Mouse (Mus musculus): ENCODE data around the gene Glod5. TPM values are rescaled to one million over a fixed set of nuclear protein-coding genes. Genes with fewer than 3 reads are reported as not detected.
A peak's percentile ranks its signal among the peaks of the same experiment; 100 is the strongest.
"Not testable (repeated sequence)": the region's sequence is repeated elsewhere in the genome, so short reads cannot be mapped to it uniquely, and the experiment has no call there.

Glod5 gene
- not detected for total RNA-seq (2021)
- long read RNA-seq, experiment 1 = 0 reads
- long read RNA-seq, experiment 2 = 0 reads

- no peak for DNase-seq
Observed at GRCm38 (mm10) chrX:8018286-8018685, at the start of gene Glod5. Gene Glod5, minus strand, starts transcription at chrX:8018492.

GRCm38 (mm10) chrX:8051044-8051781, 32.9 kb upstream of the Glod5 start:
- not testable (repeated sequence) for DNase-seq

- no peak for DNase-seq
Observed at GRCm38 (mm10) chrX:8033009-8033408, 14.7 kb upstream of the Glod5 start.

GRCm38 (mm10) chrX:8026811-8027210, 8.5 kb upstream of the Glod5 start:
- no peak for DNase-seq

GRCm38 (mm10) chrX:8024795-8025194, 6.5 kb upstream of the Glod5 start:
- no peak for DNase-seq

GRCm38 (mm10) chrX:8020111-8020778, 2.0 kb upstream of the Glod5 start:
- no peak for DNase-seq

- DNase-seq = peak; percentile 7 to 34
Observed at GRCm38 (mm10) chrX:8017142-8017541, 1.1 kb downstream of the Glod5 start.

- DNase-seq = not testable (repeated sequence)
Observed at GRCm38 (mm10) chrX:8015675-8016074, 2.6 kb downstream of the Glod5 start.

- DNase-seq = no peak
Observed at GRCm38 (mm10) chrX:8013569-8014314, 4.5 kb downstream of the Glod5 start.

GRCm38 (mm10) chrX:8013157-8013556, 5.1 kb downstream of the Glod5 start:
- no peak for DNase-seq

- DNase-seq = not testable (repeated sequence)
Observed at GRCm38 (mm10) chrX:8009356-8009755, 8.9 kb downstream of the Glod5 start.

- DNase-seq = no peak
Observed at GRCm38 (mm10) chrX:8008543-8008942, 9.7 kb downstream of the Glod5 start.

GRCm38 (mm10) chrX:8002971-8003370, 15.3 kb downstream of the Glod5 start:
- no peak for DNase-seq

- DNase-seq = no peak
Observed at GRCm38 (mm10) chrX:8002001-8002400, 16.3 kb downstream of the Glod5 start.

- no peak for DNase-seq
Observed at GRCm38 (mm10) chrX:8000546-8001192, 17.6 kb downstream of the Glod5 start.

GRCm38 (mm10) chrX:7993068-7993735, 25.1 kb downstream of the Glod5 start:
- no peak for DNase-seq

GRCm38 (mm10) chrX:7992379-7993067, 25.8 kb downstream of the Glod5 start:
- no peak for DNase-seq

- no peak for DNase-seq
Observed at GRCm38 (mm10) chrX:7981368-7981767, 36.9 kb downstream of the Glod5 start.

- no peak for DNase-seq
Observed at GRCm38 (mm10) chrX:7977892-7978291, 40.4 kb downstream of the Glod5 start, which contains the start of gene Gata1. Gene Gata1, minus strand, starts transcription at chrX:7978071.

- DNase-seq = no peak
Observed at GRCm38 (mm10) chrX:7971292-7971691, 47.0 kb downstream of the Glod5 start.

GRCm38 (mm10) chrX:7968899-7969298, 49.4 kb downstream of the Glod5 start:
- DNase-seq = no peak
